Mouse (Mus musculus) layer of hippocampus, adult 9-11 months (tissue): ENCODE measurements around the gene Rasgrp3.
A peak's percentile ranks its signal among the peaks of the same experiment; 100 is the strongest.
"Not testable (repeated sequence)": the region's sequence is repeated elsewhere in the genome, so short reads cannot be mapped to it uniquely, and the experiment has no call there.

Experiments
- DNase-seq: peaks from one replicate; pipeline ENCODE4 v3.0.0; 2022

The Rasgrp3 gene

DNA sequence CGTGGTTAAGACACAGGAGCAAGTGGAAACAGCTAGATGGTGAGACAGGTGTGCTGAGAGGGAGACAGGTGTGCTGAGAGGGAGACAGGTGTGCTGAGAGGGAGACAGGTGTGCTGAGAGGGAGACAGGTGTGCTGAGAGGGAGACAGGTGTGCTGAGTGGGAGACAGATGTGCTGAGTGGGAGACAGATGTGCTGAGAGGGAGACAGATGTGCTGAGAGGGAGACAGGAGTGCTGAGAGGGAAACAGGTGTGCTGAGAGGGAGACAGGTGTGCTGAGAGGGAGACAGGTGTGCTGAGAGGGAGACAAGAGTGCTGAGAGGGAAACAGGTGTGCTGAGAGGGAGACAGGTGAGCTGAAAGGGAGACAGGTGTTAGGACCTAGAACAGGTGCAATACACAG lies 27.5 kb downstream of the Rasgrp3 start:
- DNase-seq, result not testable (repeated sequence)

GRCm38 (mm10) chr17:75463645-75464044 lies 27.9 kb downstream of the Rasgrp3 start:
- DNase-seq, result no peak

DNA sequence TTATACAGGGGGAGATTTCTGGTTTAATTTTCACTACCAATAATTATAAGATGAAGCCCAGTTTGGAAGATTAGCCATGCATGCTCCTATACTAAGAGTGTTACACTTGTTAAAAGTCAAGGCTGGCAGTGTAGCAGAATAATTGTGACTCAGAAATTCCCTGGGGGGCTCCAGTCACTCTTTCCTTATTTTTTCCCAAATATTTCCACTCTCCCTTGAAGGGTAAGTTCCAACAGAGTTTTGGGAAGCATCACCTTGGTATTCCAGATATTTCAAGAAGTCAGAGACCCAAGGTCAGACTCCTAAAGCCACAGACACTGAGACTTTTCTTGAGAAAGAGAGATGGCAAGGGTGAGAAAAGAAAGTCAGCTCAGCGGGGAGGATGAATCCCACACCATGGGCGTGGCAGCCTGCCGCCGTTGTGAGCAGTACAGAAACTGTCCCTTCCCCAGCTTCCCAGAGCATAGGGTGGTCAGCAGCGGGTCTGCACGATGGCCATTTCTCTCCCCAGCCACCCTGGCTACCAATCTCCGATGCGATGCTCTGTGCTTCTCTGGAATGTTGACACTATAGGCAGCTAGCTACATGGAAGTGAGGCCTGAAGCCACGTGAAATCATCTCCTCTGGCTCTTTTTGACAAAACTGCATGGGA lies 28.8 kb downstream of the Rasgrp3 start:
- no peak for DNase-seq

GRCm38 (mm10) chr17:75464983-75465634 lies 29.4 kb downstream of the Rasgrp3 start:
- DNase-seq, result peak; percentile 94

GRCm38 (mm10) chr17:75465635-75465997 lies 29.9 kb downstream of the Rasgrp3 start:
- no peak for DNase-seq

DNA sequence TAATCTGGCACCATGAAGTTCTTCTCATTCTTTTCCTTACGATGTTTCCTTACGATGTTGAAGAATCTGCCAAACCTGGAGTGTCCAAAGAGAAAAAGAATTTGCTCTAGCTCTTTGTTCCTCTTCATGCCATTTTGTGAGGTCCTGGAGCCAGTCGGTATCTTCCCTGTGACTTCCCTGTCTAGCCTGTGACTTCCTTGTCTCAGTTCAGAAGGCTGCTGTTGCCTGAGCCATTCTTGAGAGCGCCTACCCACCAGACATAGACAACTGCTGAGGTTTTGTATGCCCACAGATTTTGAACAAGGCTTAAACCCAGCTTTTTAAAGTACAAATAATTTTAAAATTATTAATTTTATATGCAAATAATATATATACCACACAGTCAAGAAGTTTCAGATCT lies 31.3 kb downstream of the Rasgrp3 start:
- peak; percentile 63 for DNase-seq

- DNase-seq, result no peak
Observed at GRCm38 (mm10) chr17:75467526-75467925, 31.8 kb downstream of the Rasgrp3 start.

GRCm38 (mm10) chr17:75468479-75469114 lies 32.9 kb downstream of the Rasgrp3 start:
- no peak for DNase-seq

DNA sequence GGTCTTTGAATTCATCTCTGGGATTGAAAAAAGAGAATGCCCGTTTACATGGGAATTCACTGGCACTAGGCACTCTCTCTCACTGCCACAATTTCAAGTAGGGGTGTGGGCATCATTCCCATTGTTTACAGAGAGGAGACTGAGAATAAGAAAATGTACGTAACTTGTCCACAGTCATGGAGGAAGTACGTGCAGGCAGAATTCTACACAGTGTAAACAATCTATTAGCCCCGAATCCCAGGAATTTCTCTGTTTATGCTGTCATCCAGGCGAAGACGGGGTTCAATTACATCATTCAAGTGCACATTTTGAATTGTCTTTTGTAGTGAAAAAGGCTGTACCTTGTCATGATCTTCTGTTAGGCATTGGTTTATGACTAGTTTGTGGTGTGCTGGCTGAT lies 34.6 kb downstream of the Rasgrp3 start:
- DNase-seq, result no peak

GRCm38 (mm10) chr17:75470885-75471610 lies 35.4 kb downstream of the Rasgrp3 start:
- DNase-seq, result no peak

DNA sequence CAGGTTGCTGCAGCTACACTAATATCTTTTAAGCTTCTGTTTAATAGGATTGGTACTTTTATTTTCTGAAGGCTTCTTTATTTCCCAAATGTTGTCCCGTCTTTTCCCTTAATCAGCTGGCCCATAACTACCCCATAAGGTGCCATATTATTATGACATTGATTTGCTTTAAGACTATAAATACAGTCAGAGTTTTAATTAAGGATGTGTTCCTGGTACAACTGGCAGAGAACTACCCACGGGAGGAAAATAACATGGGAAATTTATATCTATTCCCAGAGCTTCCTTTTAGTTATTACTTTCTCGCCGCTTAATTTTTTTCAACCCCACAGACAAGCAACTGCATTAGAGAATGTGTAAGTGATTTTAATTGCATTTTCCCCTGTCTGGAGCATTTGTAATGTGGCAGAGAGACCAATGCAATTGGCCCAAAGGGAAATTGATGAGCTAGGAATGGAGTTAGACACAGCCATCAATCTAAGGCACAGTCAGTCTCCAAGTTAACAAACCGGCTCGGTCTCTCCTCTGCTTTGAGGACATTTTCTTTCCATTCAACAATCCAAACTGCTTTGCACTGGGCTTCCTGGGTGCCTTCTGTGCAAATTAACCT lies 36.1 kb downstream of the Rasgrp3 start:
- no peak for DNase-seq

DNA sequence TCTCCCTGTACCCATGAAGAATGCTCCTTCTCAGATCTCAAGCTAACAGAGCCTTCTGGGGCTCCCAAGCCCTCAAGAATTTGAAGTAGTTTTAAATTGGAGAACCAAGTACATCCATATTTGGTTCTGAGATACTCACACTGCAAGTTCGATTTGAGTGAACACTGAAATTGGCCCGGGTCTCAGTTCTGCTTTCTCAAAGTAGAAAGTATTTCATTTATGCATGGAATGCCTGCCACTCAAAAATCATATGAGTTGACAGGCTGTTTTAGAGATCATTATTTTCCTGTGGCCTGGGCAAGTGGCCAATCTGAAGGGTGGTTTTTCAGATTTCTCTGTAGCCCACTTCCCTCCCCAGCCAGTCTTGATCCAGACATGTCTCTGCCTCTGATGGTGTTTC lies 36.7 kb downstream of the Rasgrp3 start:
- DNase-seq, result no peak

DNA sequence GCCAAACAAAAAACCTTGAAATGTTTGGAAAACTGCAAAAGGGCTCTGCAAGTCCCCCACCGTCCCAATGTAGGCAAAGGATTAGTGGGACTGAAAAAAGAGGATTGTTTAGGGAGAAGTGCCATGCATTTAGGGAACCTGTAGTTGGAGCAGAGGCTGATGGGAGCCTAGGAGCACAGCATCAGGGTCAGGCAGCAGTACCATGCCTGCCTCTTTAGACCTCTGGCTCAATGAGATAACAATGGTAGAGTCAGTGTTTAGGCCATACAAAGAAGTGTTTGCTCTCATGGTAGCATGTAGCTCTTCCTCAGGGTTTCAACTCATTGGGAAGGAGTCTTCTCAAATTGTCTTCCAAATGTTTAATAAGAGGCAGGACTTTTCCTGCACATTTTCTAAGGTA lies 40.3 kb downstream of the Rasgrp3 start:
- DNase-seq, result no peak

GRCm38 (mm10) chr17:75476736-75477416 lies 41.2 kb downstream of the Rasgrp3 start:
- no peak for DNase-seq

DNA sequence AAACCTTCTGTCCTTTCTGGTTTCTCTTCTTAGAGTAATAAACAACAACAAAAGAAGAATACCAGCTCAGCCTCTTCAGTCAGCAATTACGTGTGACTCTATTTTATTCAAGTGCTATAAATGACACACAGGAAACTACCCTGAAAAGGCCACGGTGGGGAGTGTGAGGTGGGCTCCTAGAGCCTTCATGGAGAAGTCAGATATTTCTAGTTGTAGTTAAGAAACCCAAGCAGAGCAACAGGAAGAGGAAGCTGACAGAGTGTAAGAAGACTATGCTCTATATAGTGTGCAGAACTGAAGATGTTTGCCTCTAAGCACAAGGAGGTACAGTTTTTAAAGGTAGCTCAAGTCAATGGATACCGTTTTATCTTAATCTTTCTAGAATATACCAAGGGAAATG lies 42.0 kb downstream of the Rasgrp3 start:
- DNase-seq, result no peak

GRCm38 (mm10) chr17:75478836-75479235 lies 43.1 kb downstream of the Rasgrp3 start:
- no peak for DNase-seq

DNA sequence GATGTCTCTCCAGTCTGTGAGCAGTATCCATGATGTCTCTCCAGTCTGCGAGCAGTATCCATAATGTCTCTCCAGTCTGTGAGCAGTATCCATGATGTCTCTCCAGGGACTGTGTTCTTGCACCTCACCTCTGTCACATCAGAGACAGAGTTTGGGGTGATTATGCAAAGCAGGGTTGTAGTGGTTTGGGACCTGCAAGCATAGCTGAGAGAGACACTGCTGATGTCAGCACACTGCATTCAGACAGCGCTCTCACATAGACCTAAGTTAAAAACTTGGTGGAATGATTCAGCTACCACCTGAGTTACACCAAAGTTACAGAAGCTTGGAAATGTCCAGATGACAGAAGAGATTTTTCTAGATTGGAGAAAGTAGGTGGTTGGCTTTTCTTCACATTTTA lies 44.0 kb downstream of the Rasgrp3 start:
- DNase-seq, result no peak

DNA sequence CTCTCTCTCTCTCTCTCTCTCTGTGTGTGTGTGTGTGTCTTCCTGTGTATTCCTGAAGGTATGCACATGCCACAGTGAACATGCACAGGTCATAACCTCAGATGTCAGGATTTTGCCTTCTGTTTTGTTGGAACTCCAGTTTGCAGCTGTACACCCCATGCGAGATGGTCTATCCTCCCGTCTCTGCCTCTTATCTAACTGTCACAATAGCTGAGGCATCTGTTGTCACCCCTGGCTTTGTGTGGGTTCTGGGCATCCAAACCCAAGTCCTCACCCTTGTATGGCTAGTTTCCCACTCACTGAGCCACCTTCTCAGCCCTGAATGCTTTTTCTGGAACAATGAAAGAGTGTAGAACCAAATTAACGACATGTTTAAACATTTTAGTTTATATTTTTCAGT lies 44.7 kb downstream of the Rasgrp3 start:
- no peak for DNase-seq

GRCm38 (mm10) chr17:75486205-75486604 lies 50.5 kb downstream of the Rasgrp3 start:
- DNase-seq, result peak; percentile 76

GRCm38 (mm10) chr17:75495213-75495612 lies 59.5 kb downstream of the Rasgrp3 start:
- no peak for DNase-seq

DNA sequence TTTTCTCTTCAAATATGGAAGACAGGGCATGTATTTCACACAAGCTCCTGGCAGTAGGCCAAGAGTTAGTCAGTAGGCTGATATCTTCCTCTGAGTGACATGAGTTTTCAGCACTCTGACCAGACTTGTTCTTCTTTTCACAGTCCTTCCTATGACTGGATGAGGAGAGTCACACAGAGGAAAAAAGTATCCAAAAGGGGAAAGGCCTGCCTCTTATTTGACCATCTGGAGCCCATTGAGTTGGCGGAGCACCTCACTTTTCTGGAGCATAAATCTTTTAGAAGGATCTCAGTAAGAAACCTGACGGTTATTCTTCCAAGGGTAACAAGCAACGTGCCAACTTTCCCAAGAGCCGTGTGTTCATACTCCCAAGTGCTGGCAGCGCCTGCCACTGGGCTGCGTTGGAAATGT lies 62.5 kb downstream of the Rasgrp3 start:
- DNase-seq, result no peak

GRCm38 (mm10) chr17:75503031-75503430 lies 67.3 kb downstream of the Rasgrp3 start:
- no peak for DNase-seq

GRCm38 (mm10) chr17:75505053-75505452 lies 69.4 kb downstream of the Rasgrp3 start:
- no peak for DNase-seq
